Mouse (Mus musculus) cerebellum, adult 11 months (tissue): Measurements from ENCODE around the gene Disp3.

Experiments used
- DNase-seq: peaks from one replicate; pipeline ENCODE4 v3.0.0; 2022

The Disp3 gene

GRCm38 (mm10) chr4:148287476-148288054 is at the start of gene Disp3:
Gene Disp3, minus strand, starts transcription at chr4:148287965.
- no peak for DNase-seq

GRCm38 (mm10) chr4:148330269-148330668 is 42.5 kb upstream of the Disp3 start:
- DNase-seq: no peak

GRCm38 (mm10) chr4:148329431-148329830 is 41.7 kb upstream of the Disp3 start:
- DNase-seq: no peak

GRCm38 (mm10) chr4:148328237-148328636 is 40.5 kb upstream of the Disp3 start:
- DNase-seq: no peak

- DNase-seq: no peak
These were observed 39.7 kb upstream of the Disp3 start for GRCm38 (mm10) chr4:148327266-148327997.

GRCm38 (mm10) chr4:148326791-148327190 is 39.0 kb upstream of the Disp3 start:
- DNase-seq: no peak

- DNase-seq: no peak
These were observed 38.2 kb upstream of the Disp3 start for GRCm38 (mm10) chr4:148325951-148326350.

- DNase-seq: no peak
These were observed 37.3 kb upstream of the Disp3 start for GRCm38 (mm10) chr4:148325057-148325456.

GRCm38 (mm10) chr4:148322152-148322551 is 34.4 kb upstream of the Disp3 start:
- DNase-seq: no peak

- no peak for DNase-seq
These were observed 31.6 kb upstream of the Disp3 start for GRCm38 (mm10) chr4:148319366-148319765.

- DNase-seq: no peak
These were observed 27.8 kb upstream of the Disp3 start for GRCm38 (mm10) chr4:148315377-148316175.

GRCm38 (mm10) chr4:148314396-148314795 is 26.6 kb upstream of the Disp3 start:
- DNase-seq: no peak

- DNase-seq: no peak
These were observed 25.8 kb upstream of the Disp3 start for GRCm38 (mm10) chr4:148313601-148314000.

GRCm38 (mm10) chr4:148312296-148313116 is 24.7 kb upstream of the Disp3 start:
- no peak for DNase-seq

GRCm38 (mm10) chr4:148310845-148311244 is 23.1 kb upstream of the Disp3 start:
- DNase-seq: no peak

- DNase-seq: no peak
These were observed 22.4 kb upstream of the Disp3 start for GRCm38 (mm10) chr4:148310126-148310525.

GRCm38 (mm10) chr4:148306406-148307083 is 18.8 kb upstream of the Disp3 start:
- DNase-seq: peak; percentile 38

GRCm38 (mm10) chr4:148298720-148299119 is 11.0 kb upstream of the Disp3 start:
- DNase-seq: no peak

- no peak for DNase-seq
These were observed 9.9 kb upstream of the Disp3 start for GRCm38 (mm10) chr4:148297640-148298039.

GRCm38 (mm10) chr4:148293319-148293718 is 5.6 kb upstream of the Disp3 start:
- no peak for DNase-seq

- DNase-seq: no peak
These were observed 4.1 kb upstream of the Disp3 start for GRCm38 (mm10) chr4:148291849-148292248.

- no peak for DNase-seq
These were observed 3.3 kb upstream of the Disp3 start for GRCm38 (mm10) chr4:148291080-148291479.
